ENCODE assay signal across 9 mouse cellular contexts in genomic region chr17:56337190-56337589, GRCm38 (mm10). TPM values are rescaled to one million over a fixed set of nuclear protein-coding genes. Genes with fewer than 3 reads are reported as not detected.
A peak's percentile ranks its signal among the peaks of the same experiment; 100 is the strongest.
DNase-seq lines count a peak whose midpoint lies in the region; ATAC-seq and TF ChIP-seq lines count a peak whose summit lies in the region.
"Had no signal": no experiment of that assay in that cellular context is flagged by ENCODE, and none has a peak within 500 bp of the region (broad histone marks: within the 10 kb centered on the region; RNA-seq: fewer than 3 reads in every experiment).

No protein-coding gene starts in this region.

- DNase-seq in forebrain, embryonic 14.5 days (ENCODE audit: low spot score): peak; percentile 50
- DNase-seq in B cell, adult 2 months: peak; percentile 73 to 77
- peak; percentile 53 to 56 for DNase-seq in gastrocnemius, adult 8-10 months (ENCODE audit: low spot score in 2 of 2)
- DNase-seq in kidney, adult 9 months: peak; percentile 85
- DNase-seq in lung, embryonic 14.5 days: peak; percentile 71
- peak; percentile 33 for DNase-seq in spleen, adult 12 weeks (ENCODE audit: low spot score)

- H3K9me3 ChIP-seq in forebrain, embryonic 14.5 days (replicated peaks; ENCODE audit: control insufficient read depth, low read length): no peaks in the 10 kb centered on the region
- no peaks in the 10 kb centered on the region for H3K9me3 ChIP-seq in forebrain, embryonic 12.5 days
- H3K9me3 ChIP-seq in lung, embryonic 14.5 days (ENCODE audit: low read depth, low read length): no peaks in the 10 kb centered on the region

- H3K4me3 ChIP-seq in forebrain, embryonic 14.5 days (ENCODE audit: low read depth, low read length): no peak overlapping the region
- no peak overlapping the region for H3K4me3 ChIP-seq in forebrain, embryonic 12.5 days (replicated peaks)
- no peak overlapping the region for H3K4me3 ChIP-seq in bone marrow macrophage, adult 2 months (ENCODE audit: insufficient read depth, low read length)
- H3K4me3 ChIP-seq in lung, embryonic 14.5 days (ENCODE audit: low read depth, low read length): no peak overlapping the region

- H3K4me2 ChIP-seq in forebrain, embryonic 14.5 days (ENCODE audit: low read length): no peak overlapping the region
- no peak overlapping the region for H3K4me2 ChIP-seq in forebrain, embryonic 12.5 days
- no peak overlapping the region for H3K4me2 ChIP-seq in lung, embryonic 14.5 days

- TF ChIP-seq CTCF in bone marrow macrophage, adult 2 months (IDR thresholded peaks at IDR 0.05; ENCODE audit: low read depth, low read length): peak; percentile 78; the same call in 1 of the 2 replicates
- TF ChIP-seq CTCF in lung, embryonic 14.5 days (IDR thresholded peaks at IDR 0.05; ENCODE audit: low read depth): peak; percentile 62

- no peaks in the 10 kb centered on the region for H3K4me1 ChIP-seq in forebrain, embryonic 14.5 days (ENCODE audit: control insufficient read depth, insufficient read depth, low read length)
- H3K4me1 ChIP-seq in forebrain, embryonic 12.5 days: peaks cover 11% of the 10 kb centered on the region
- H3K4me1 ChIP-seq in bone marrow macrophage, adult 2 months (ENCODE audit: control insufficient read depth, insufficient read depth, low read length): peaks cover 25% of the 10 kb centered on the region
- no peaks in the 10 kb centered on the region for H3K4me1 ChIP-seq in lung, embryonic 14.5 days (ENCODE audit: insufficient read depth)

- H3K27me3 ChIP-seq in forebrain, embryonic 14.5 days (replicated peaks; ENCODE audit: control insufficient read depth, insufficient read depth, low read length): no peaks in the 10 kb centered on the region
- H3K27me3 ChIP-seq in forebrain, embryonic 12.5 days: no peaks in the 10 kb centered on the region
- no peaks in the 10 kb centered on the region for H3K27me3 ChIP-seq in lung, embryonic 14.5 days (ENCODE audit: insufficient read depth, low read length)

- no peak overlapping the region for H3K9ac ChIP-seq in forebrain, embryonic 14.5 days (ENCODE audit: low read length)
- H3K9ac ChIP-seq in forebrain, embryonic 12.5 days: no peak overlapping the region
- H3K9ac ChIP-seq in lung, embryonic 14.5 days: no peak overlapping the region

- H3K36me3 ChIP-seq in forebrain, embryonic 14.5 days (ENCODE audit: control insufficient read depth, insufficient read depth, low read length): no peaks in the 10 kb centered on the region
- H3K36me3 ChIP-seq in forebrain, embryonic 12.5 days (replicated peaks): peaks cover 4% of the 10 kb centered on the region; the same call in 1 of the 2 replicates
- 0 out of 2 replicates have a peak, but pooled peaks cover 3% of the 10 kb centered on the region for H3K36me3 ChIP-seq in lung, embryonic 14.5 days (ENCODE audit: insufficient read depth)

- 53% methylated on average over 4 of the region's 4 CpGs for WGBS in forebrain, embryonic 14.5 days
- WGBS in forebrain, embryonic 12.5 days: 74% methylated on average over 4 of the region's 4 CpGs
- WGBS in lung, embryonic 14.5 days: 38% methylated on average over 4 of the region's 4 CpGs

- TF ChIP-seq POLR2A in bone marrow macrophage, adult 2 months (IDR thresholded peaks at IDR 0.05; ENCODE audit: borderline replicate concordance, low read depth, low read length): no peak

- no peak overlapping the region for H3K27ac ChIP-seq in forebrain, embryonic 14.5 days (ENCODE audit: low read depth, low read length)
- H3K27ac ChIP-seq in forebrain, embryonic 12.5 days: no peak overlapping the region
- no peak overlapping the region for H3K27ac ChIP-seq in bone marrow macrophage, adult 2 months (ENCODE audit: insufficient read depth, low read depth, low read length)
- no peak overlapping the region for H3K27ac ChIP-seq in lung, embryonic 14.5 days (ENCODE audit: low read depth)

- no peak; the same call in 1 of the 2 replicates for ATAC-seq in forebrain, embryonic 14.5 days
- ATAC-seq in forebrain, embryonic 12.5 days (ENCODE audit: low FRiP score): no peak
- peak; percentile 38; the same call in 1 of the 2 replicates for ATAC-seq in lung, embryonic 14.5 days (ENCODE audit: insufficient read depth)

RNA-seq across cellular contexts. Expression of gene Kdm4b, which starts 11.3 kb away (rescaled TPM):
- polyA plus RNA-seq in forebrain, embryonic 14.5 days (2014; fragmentation: Nextera tagmentation; extraction: Ambion mirVana): 41.7 and 58.5 TPM in 2 replicates
- polyA plus RNA-seq in forebrain, embryonic 12.5 days (2016; fragmentation: Nextera tagmentation; extraction: Ambion mirVana): 61.6 and 63.4 TPM in 2 replicates
- 13.2 and 17.3 TPM in 2 replicates for polyA plus RNA-seq in bone marrow macrophage, adult 2 months (2012; ENCODE audit: insufficient read depth, insufficient read length, missing spikeins)
- 10 to 100 TPM; 22.2 to 26.4 (median 22.8) TPM for total RNA-seq in gastrocnemius, adult 8-10 months (2022)
- 31.3 and 36.7 TPM in 2 replicates for polyA plus RNA-seq in lung, embryonic 14.5 days (2014; fragmentation: Nextera tagmentation; extraction: Ambion mirVana)

RNA-seq across cellular contexts. Expression of gene Uhrf1, which starts 34.1 kb away (rescaled TPM):
- polyA plus RNA-seq in forebrain, embryonic 14.5 days (2014; fragmentation: Nextera tagmentation; extraction: Ambion mirVana): 38.9 and 47.4 TPM in 2 replicates
- 187 and 198 TPM in 2 replicates for polyA plus RNA-seq in forebrain, embryonic 12.5 days (2016; fragmentation: Nextera tagmentation; extraction: Ambion mirVana)
- 23.9 and 29.3 TPM in 2 replicates for polyA plus RNA-seq in bone marrow macrophage, adult 2 months (2012; ENCODE audit: insufficient read depth, insufficient read length, missing spikeins)
- under 1 TPM; 0.18 to 0.67 (median 0.44) TPM for total RNA-seq in gastrocnemius, adult 8-10 months (2022)
- polyA plus RNA-seq in lung, embryonic 14.5 days (2014; fragmentation: Nextera tagmentation; extraction: Ambion mirVana): 137 and 147 TPM in 2 replicates

RNA-seq across cellular contexts. Expression of gene Arrdc5, which starts 37.1 kb away (rescaled TPM):
- not detected in 2 replicates for polyA plus RNA-seq in forebrain, embryonic 14.5 days (2014; fragmentation: Nextera tagmentation; extraction: Ambion mirVana)
- not detected in 2 replicates for polyA plus RNA-seq in forebrain, embryonic 12.5 days (2016; fragmentation: Nextera tagmentation; extraction: Ambion mirVana)
- not detected in 2 replicates for polyA plus RNA-seq in bone marrow macrophage, adult 2 months (2012; ENCODE audit: insufficient read depth, insufficient read length, missing spikeins)
- total RNA-seq in gastrocnemius, adult 8-10 months (2022): not detected
- not detected in 2 replicates for polyA plus RNA-seq in lung, embryonic 14.5 days (2014; fragmentation: Nextera tagmentation; extraction: Ambion mirVana)
- total RNA-seq: layer of hippocampus, adult 18-20 months had no signal

RNA-seq across cellular contexts. Expression of gene Plin3, which starts 44.5 kb away (rescaled TPM):
- 15.3 and 17.8 TPM in 2 replicates for polyA plus RNA-seq in forebrain, embryonic 14.5 days (2014; fragmentation: Nextera tagmentation; extraction: Ambion mirVana)
- polyA plus RNA-seq in forebrain, embryonic 12.5 days (2016; fragmentation: Nextera tagmentation; extraction: Ambion mirVana): 28.6 and 28.8 TPM in 2 replicates
- 40.4 and 44.1 TPM in 2 replicates for polyA plus RNA-seq in bone marrow macrophage, adult 2 months (2012; ENCODE audit: insufficient read depth, insufficient read length, missing spikeins)
- total RNA-seq in gastrocnemius, adult 8-10 months (2022): 10 to 100 TPM; 22.9 to 44.8 (median 28.7) TPM
- 69.7 and 71.0 TPM in 2 replicates for polyA plus RNA-seq in lung, embryonic 14.5 days (2014; fragmentation: Nextera tagmentation; extraction: Ambion mirVana)

Comparison
In these comparisons a context has a peak if more than half of its experiments do, and no peak if none do; other contexts are left out.
1. DNase-seq: peak in every context shown above with its lines; median percentile 85 in kidney, adult 9 months; 75 in B cell, adult 2 months; 71 in lung, embryonic 14.5 days; 54 in gastrocnemius, adult 8-10 months; 50 in forebrain, embryonic 14.5 days; 33 in spleen, adult 12 weeks.